Mouse (Mus musculus): ENCODE measurements around the gene Commd3. TPM values are rescaled to one million over a fixed set of nuclear protein-coding genes. Genes with fewer than 3 reads are reported as not detected.

Gene Commd3
- polyA plus RNA-seq, 1 experiment from 2014 or later = 138 TPM

- 9% methylated on average over 7 of the region's 7 CpGs for WGBS
These were observed 23.5 kb downstream of the Commd3 start for GRCm38 (mm10) chr2:18695629-18696150.

GRCm38 (mm10) chr2:18697591-18698244 is 25.5 kb downstream of the Commd3 start:
- no peak overlapping the region for H3K27ac ChIP-seq (ENCODE audit: low read depth, low read length)
- peak; percentile 39 for DNase-seq (ENCODE audit: low spot score)
- H3K27me3 ChIP-seq (replicated peaks; ENCODE audit: control insufficient read depth, insufficient read depth, low read length) = peaks cover 82% of the 10 kb centered on the region
- H3K36me3 ChIP-seq (ENCODE audit: control insufficient read depth, insufficient read depth, low read length) = no peaks in the 10 kb centered on the region
- peaks cover 3% of the 10 kb centered on the region; the same call in 1 of the 2 replicates for H3K4me1 ChIP-seq (replicated peaks; ENCODE audit: control insufficient read depth, insufficient read depth, low read length)
- no peak overlapping the region for H3K4me2 ChIP-seq
- H3K9me3 ChIP-seq (ENCODE audit: control insufficient read depth, low read length) = no peaks in the 10 kb centered on the region
- no peak overlapping the region for H3K9ac ChIP-seq (ENCODE audit: low read depth, low read length)
- H3K4me3 ChIP-seq (ENCODE audit: low read depth, low read length) = no peak overlapping the region
- WGBS = 4% methylated on average over 4 of the region's 4 CpGs
- no peak for ATAC-seq (replicated peaks; ENCODE audit: low FRiP score)

More at GRCm38 (mm10) chr2:18695629-18696150, 23.5 kb downstream of the Commd3 start:
- Histone ChIP-seq H3K27ac (ENCODE audit: low read depth, low read length) (no peak overlapping the region), H3K4me1 (replicated peaks; ENCODE audit: control insufficient read depth, insufficient read depth, low read length) (peaks cover 3% of the 10 kb centered on the region; the same call in 1 of the 2 replicates), H3K27me3 (replicated peaks; ENCODE audit: control insufficient read depth, insufficient read depth, low read length) (peaks cover 88% of the 10 kb centered on the region), H3K36me3 (ENCODE audit: control insufficient read depth, insufficient read depth, low read length) (no peaks in the 10 kb centered on the region), H3K4me2 (no peak overlapping the region), H3K9me3 (ENCODE audit: control insufficient read depth, low read length) (no peaks in the 10 kb centered on the region), H3K4me3 (ENCODE audit: low read depth, low read length) (no peak overlapping the region), H3K9ac (ENCODE audit: low read depth, low read length) (no peak overlapping the region)
- DNase-seq (ENCODE audit: low spot score) (no peak), ATAC-seq (replicated peaks; ENCODE audit: low FRiP score) (no peak)

- Histone ChIP-seq H3K4me3 (ENCODE audit: low read depth, low read length) (peak overlapping the region; percentile 26), H3K4me2 (peak overlapping the region; percentile 43), H3K4me1 (replicated peaks; ENCODE audit: control insufficient read depth, insufficient read depth, low read length) (peaks cover 3% of the 10 kb centered on the region; the same call in 1 of the 2 replicates), H3K9ac (ENCODE audit: low read depth, low read length) (no peak overlapping the region), H3K27me3 (replicated peaks; ENCODE audit: control insufficient read depth, insufficient read depth, low read length) (peaks cover 73% of the 10 kb centered on the region), H3K27ac (ENCODE audit: low read depth, low read length) (no peak overlapping the region), H3K36me3 (ENCODE audit: control insufficient read depth, insufficient read depth, low read length) (no peaks in the 10 kb centered on the region), H3K9me3 (ENCODE audit: control insufficient read depth, low read length) (no peaks in the 10 kb centered on the region)
- peak; percentile 49 for DNase-seq (ENCODE audit: low spot score)
- no peak; the same call in 1 of the 2 replicates for ATAC-seq (replicated peaks; ENCODE audit: low FRiP score)
- 1% methylated on average over 56 of the region's 56 CpGs for WGBS
These were observed 26.6 kb downstream of the Commd3 start for GRCm38 (mm10) chr2:18698663-18699385.

- no peak overlapping the region for H3K27ac ChIP-seq (ENCODE audit: low read depth, low read length)
- ATAC-seq (replicated peaks; ENCODE audit: low FRiP score) = no peak
- peaks cover 67% of the 10 kb centered on the region for H3K27me3 ChIP-seq (replicated peaks; ENCODE audit: control insufficient read depth, insufficient read depth, low read length)
- DNase-seq (ENCODE audit: low spot score) = peak; percentile 33
- no peaks in the 10 kb centered on the region for H3K36me3 ChIP-seq (ENCODE audit: control insufficient read depth, insufficient read depth, low read length)
- H3K9ac ChIP-seq (ENCODE audit: low read depth, low read length) = no peak overlapping the region
- no peak overlapping the region for H3K4me2 ChIP-seq
- peaks cover 3% of the 10 kb centered on the region; the same call in 1 of the 2 replicates for H3K4me1 ChIP-seq (replicated peaks; ENCODE audit: control insufficient read depth, insufficient read depth, low read length)
- H3K4me3 ChIP-seq (ENCODE audit: low read depth, low read length) = no peak overlapping the region
- no peaks in the 10 kb centered on the region for H3K9me3 ChIP-seq (ENCODE audit: control insufficient read depth, low read length)
- WGBS = 3% methylated on average over 11 of the region's 11 CpGs
These were observed 27.3 kb downstream of the Commd3 start for GRCm38 (mm10) chr2:18699401-18699990.

GRCm38 (mm10) chr2:18710356-18710755 is 38.2 kb downstream of the Commd3 start:
- Histone ChIP-seq H3K9ac (ENCODE audit: low read depth, low read length) (no peak overlapping the region), H3K27ac (ENCODE audit: low read depth, low read length) (no peak overlapping the region), H3K36me3 (ENCODE audit: control insufficient read depth, insufficient read depth, low read length) (no peaks in the 10 kb centered on the region), H3K4me3 (ENCODE audit: low read depth, low read length) (no peak overlapping the region), H3K4me1 (replicated peaks; ENCODE audit: control insufficient read depth, insufficient read depth, low read length) (no peaks in the 10 kb centered on the region), H3K4me2 (no peak overlapping the region), H3K27me3 (replicated peaks; ENCODE audit: control insufficient read depth, insufficient read depth, low read length) (0 out of 2 replicates have a peak, but pooled peaks cover 2% of the 10 kb centered on the region), H3K9me3 (ENCODE audit: control insufficient read depth, low read length) (no peaks in the 10 kb centered on the region)
- WGBS = 64% methylated on average over 3 of the region's 3 CpGs
- ATAC-seq (replicated peaks; ENCODE audit: low FRiP score) (no peak), DNase-seq (ENCODE audit: low spot score) (no peak)

- Histone ChIP-seq H3K27me3 (replicated peaks; ENCODE audit: control insufficient read depth, insufficient read depth, low read length) (0 out of 2 replicates have a peak, but pooled peaks cover 2% of the 10 kb centered on the region), H3K4me1 (replicated peaks; ENCODE audit: control insufficient read depth, insufficient read depth, low read length) (no peaks in the 10 kb centered on the region), H3K4me3 (ENCODE audit: low read depth, low read length) (no peak overlapping the region), H3K9ac (ENCODE audit: low read depth, low read length) (no peak overlapping the region), H3K9me3 (ENCODE audit: control insufficient read depth, low read length) (no peaks in the 10 kb centered on the region), H3K4me2 (no peak overlapping the region), H3K27ac (ENCODE audit: low read depth, low read length) (no peak overlapping the region), H3K36me3 (ENCODE audit: control insufficient read depth, insufficient read depth, low read length) (no peaks in the 10 kb centered on the region)
- WGBS = 63% methylated on average over 2 of the region's 2 CpGs
- DNase-seq (ENCODE audit: low spot score) (no peak), ATAC-seq (replicated peaks; ENCODE audit: low FRiP score) (no peak)
These were observed 40.9 kb downstream of the Commd3 start for GRCm38 (mm10) chr2:18713071-18713470.

- Histone ChIP-seq H3K4me1 (replicated peaks; ENCODE audit: control insufficient read depth, insufficient read depth, low read length) (no peaks in the 10 kb centered on the region), H3K9ac (ENCODE audit: low read depth, low read length) (no peak overlapping the region), H3K4me2 (no peak overlapping the region), H3K27ac (ENCODE audit: low read depth, low read length) (no peak overlapping the region), H3K4me3 (ENCODE audit: low read depth, low read length) (no peak overlapping the region), H3K9me3 (ENCODE audit: control insufficient read depth, low read length) (no peaks in the 10 kb centered on the region), H3K27me3 (replicated peaks; ENCODE audit: control insufficient read depth, insufficient read depth, low read length) (0 out of 2 replicates have a peak, but pooled peaks cover 2% of the 10 kb centered on the region), H3K36me3 (ENCODE audit: control insufficient read depth, insufficient read depth, low read length) (no peaks in the 10 kb centered on the region)
- WGBS = 67% methylated on average over 3 of the region's 3 CpGs
- ATAC-seq (replicated peaks; ENCODE audit: low FRiP score) (no peak), DNase-seq (ENCODE audit: low spot score) (no peak)
These were observed 42.2 kb downstream of the Commd3 start for GRCm38 (mm10) chr2:18714337-18714736.

- WGBS = 67% methylated on average over 4 of the region's 4 CpGs
- ATAC-seq (replicated peaks; ENCODE audit: low FRiP score) = no peak
These were observed 46.3 kb downstream of the Commd3 start for GRCm38 (mm10) chr2:18718521-18718920.

More at GRCm38 (mm10) chr2:18718521-18718920, 46.3 kb downstream of the Commd3 start:
- Histone ChIP-seq H3K4me2 (no peak overlapping the region), H3K4me3 (ENCODE audit: low read depth, low read length) (no peak overlapping the region), H3K27me3 (replicated peaks; ENCODE audit: control insufficient read depth, insufficient read depth, low read length) (no peaks in the 10 kb centered on the region), H3K9ac (ENCODE audit: low read depth, low read length) (no peak overlapping the region), H3K9me3 (ENCODE audit: control insufficient read depth, low read length) (no peaks in the 10 kb centered on the region), H3K36me3 (ENCODE audit: control insufficient read depth, insufficient read depth, low read length) (no peaks in the 10 kb centered on the region), H3K4me1 (replicated peaks; ENCODE audit: control insufficient read depth, insufficient read depth, low read length) (no peaks in the 10 kb centered on the region), H3K27ac (ENCODE audit: low read depth, low read length) (no peak overlapping the region)
- DNase-seq (ENCODE audit: low spot score) = no peak
